Comparison of ENCODE assay signal across 12 mouse cellular contexts in the genomic region with DNA sequence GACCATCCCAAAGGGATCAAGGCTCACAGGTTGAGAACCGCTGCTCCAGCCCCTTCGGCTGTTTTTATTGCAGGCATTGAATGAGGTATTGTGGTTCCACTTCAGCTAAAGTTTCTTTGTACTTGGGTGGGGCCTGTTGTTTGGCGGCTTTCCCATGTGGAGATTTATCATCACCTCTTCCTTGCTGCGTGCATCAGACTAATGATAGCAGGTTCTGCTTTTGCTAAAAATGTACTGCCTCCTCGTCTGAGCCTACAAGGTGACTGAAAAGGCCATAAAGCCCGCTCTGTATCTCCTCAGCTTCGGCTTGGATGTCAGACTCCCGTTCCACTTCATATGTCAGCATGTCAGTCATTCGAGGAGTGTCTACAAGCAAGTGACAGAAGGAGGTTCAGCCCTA.
"Had no signal": no experiment of that assay in that cellular context is flagged by ENCODE, and none has a peak within 500 bp of the region (broad histone marks: within the 10 kb centered on the region; RNA-seq: fewer than 3 reads in every experiment).

No protein-coding gene starts in this region.

- H3K9me3 ChIP-seq: liver, embryonic 13.5 days had no signal

- H3K27me3 ChIP-seq: liver, embryonic 13.5 days; megakaryocyte, embryonic 14.5 days had no signal

- H3K4me2 ChIP-seq: liver, embryonic 13.5 days; midbrain, embryonic 11.5 days had no signal

- H3K4me3 ChIP-seq: liver, embryonic 13.5 days; megakaryocyte, embryonic 14.5 days had no signal

- H3K9ac ChIP-seq: liver, embryonic 13.5 days had no signal

- H3K27ac ChIP-seq: liver, embryonic 13.5 days; macrophage had no signal

- DNase-seq: kidney, adult 9 months; kidney, postnatal 14 days; kidney, postnatal 4 days; liver, embryonic 13.5 days; lung, adult 2 months; midbrain, embryonic 14.5 days; thymus, adult 2 months; thymus, postnatal 14 days; thymus, postnatal 4 days had no signal

- H3K36me3 ChIP-seq: liver, embryonic 13.5 days had no signal
